Mouse (Mus musculus): ENCODE results near the gene Nusap1. TPM values are rescaled to one million over a fixed set of nuclear protein-coding genes. Genes with fewer than 3 reads are reported as not detected.
"Not testable (repeated sequence)": the region's sequence is repeated elsewhere in the genome, so short reads cannot be mapped to it uniquely, and the experiment has no call there.

The Nusap1 gene
- polyA plus RNA-seq (2017; shearing (Covaris generic)): 10 to 100 TPM in 1 of 2 experiments, 1 to 10 TPM in 1; 7.6 to 15.0 TPM

- ATAC-seq: peak; percentile 99
Measured at GRCm38 (mm10) chr2:119618199-119618982, at the start of gene Nusap1, which contains the start of gene Oip5. Gene Nusap1 (plus strand): TSS chr2:119618298. Gene Oip5 (minus strand): TSS chr2:119618469.

- ATAC-seq: no peak
Measured at GRCm38 (mm10) chr2:119572471-119572870, 45.6 kb upstream of the Nusap1 start.

DNA sequence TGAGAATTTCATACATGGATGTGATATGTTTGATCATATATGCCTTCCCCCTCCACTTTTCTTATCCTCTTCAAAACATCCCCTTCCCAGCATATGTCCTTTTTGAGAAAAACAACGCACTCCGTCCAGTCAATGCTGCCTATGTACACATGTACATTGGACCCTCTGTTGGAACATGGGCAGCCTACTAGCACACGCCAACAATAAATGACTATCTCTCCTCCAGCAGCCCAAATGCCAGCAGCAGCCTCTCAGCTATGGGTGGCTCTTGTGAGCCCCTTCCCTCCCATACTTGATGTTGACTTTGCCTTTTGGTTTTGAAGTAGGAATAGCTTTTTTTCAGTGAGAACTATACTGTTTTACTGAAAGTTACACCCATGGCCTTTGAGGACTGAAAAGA lies 36.5 kb upstream of the Nusap1 start:
- ATAC-seq: no peak

- no peak for ATAC-seq
Measured at GRCm38 (mm10) chr2:119583439-119583838, 34.7 kb upstream of the Nusap1 start.

GRCm38 (mm10) chr2:119584282-119584681 lies 33.8 kb upstream of the Nusap1 start:
- ATAC-seq: no peak

DNA sequence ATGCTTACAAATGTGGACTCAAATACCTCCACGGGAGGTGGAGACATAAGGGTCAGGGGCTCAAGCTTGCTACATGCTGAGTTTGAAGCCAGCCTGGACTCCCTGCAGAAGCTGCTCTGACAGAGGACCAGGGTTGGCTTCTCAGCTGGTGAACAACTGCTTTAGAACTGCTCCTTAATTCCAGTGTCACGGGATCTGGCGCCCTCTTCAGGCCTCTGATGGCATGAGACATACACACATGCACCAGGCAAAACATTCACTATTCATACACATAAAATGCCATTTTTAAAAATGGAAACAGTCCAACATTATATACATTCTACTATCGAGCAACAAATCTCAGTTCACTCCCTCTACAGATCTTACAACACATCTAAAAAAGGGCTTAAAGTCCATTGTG lies 30.7 kb upstream of the Nusap1 start:
- peak; percentile 85 for ATAC-seq

DNA sequence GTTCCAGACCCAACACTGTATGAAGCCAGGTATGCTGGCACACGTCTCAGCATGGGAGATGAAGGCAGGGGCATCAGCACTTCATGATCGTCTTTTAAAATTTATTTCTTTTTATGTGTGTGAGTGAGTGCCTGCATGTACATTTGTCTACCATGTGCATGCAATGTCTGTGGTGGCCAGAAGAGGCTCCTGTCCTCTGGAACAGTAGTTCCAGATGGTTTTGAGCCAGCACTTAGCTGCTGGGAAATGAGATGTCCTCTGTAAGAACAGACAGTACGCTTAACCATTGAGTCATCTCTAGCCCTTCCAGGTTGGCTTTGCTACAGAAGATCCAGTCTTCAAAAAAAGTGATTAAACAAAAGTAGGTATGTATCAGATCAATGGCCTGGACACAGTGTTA lies 26.9 kb upstream of the Nusap1 start:
- no peak for ATAC-seq

DNA sequence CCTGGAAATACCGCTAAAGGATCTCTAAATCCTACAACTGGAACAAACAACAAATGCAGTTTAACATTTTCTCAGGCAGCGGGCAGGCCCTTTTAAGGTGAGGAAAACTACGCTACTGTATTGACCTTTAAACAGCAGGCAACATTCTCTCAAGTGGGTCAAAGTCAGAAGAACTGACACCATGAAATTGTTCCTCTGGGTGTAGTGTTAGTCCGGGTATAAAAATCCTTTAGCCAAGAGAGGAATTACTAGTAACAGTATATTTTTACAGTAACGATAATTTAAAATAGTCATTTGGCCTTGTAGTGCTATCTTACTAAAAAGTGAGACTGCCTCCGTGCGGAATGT lies 24.4 kb upstream of the Nusap1 start:
- ATAC-seq: peak; percentile 5

DNA sequence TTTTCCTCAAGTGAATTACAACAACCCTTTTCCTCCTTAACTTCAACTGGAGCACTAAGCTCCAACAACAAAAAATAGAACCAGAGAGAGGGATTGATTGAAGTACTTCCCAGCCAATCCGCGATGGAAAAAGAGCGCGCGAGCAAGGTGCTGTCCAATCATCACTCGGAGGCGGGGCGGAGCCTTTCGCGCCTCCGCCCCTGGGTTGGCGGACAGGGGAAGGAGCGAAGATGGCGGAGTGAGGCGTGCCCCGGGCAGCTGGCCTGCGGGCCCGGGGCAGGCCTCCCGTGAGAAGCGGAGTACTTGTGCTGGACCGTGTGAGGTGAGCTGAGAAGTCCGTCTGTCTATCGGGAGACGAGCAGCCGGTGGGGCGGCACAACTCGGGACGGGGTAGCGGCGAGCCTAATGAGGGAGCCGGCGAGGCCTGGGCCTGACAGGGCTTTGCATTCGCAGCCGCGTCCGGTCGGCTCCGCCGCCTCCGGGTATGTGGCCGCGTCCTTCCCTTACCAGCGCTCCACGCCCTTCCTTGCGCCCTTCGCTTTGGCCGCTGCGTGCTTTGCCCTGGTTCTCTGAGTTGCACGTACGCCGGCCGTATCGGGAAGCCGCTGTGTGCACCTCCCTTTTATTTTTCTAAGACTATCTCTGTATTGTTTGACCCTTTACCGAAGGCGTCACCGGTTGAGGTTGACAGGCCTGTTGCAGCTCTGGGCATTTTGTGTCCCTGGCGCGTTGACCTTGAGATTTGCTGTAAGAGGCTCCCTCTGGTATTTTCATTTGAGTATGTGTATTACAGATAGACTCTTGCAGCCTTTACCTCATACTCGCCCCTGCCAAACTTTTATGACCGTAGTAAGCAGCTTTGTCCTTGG lies 23.8 kb upstream of the Nusap1 start:
- ATAC-seq: peak; percentile 99

- no peak for ATAC-seq
Measured at GRCm38 (mm10) chr2:119595308-119595707, 22.8 kb upstream of the Nusap1 start.

DNA sequence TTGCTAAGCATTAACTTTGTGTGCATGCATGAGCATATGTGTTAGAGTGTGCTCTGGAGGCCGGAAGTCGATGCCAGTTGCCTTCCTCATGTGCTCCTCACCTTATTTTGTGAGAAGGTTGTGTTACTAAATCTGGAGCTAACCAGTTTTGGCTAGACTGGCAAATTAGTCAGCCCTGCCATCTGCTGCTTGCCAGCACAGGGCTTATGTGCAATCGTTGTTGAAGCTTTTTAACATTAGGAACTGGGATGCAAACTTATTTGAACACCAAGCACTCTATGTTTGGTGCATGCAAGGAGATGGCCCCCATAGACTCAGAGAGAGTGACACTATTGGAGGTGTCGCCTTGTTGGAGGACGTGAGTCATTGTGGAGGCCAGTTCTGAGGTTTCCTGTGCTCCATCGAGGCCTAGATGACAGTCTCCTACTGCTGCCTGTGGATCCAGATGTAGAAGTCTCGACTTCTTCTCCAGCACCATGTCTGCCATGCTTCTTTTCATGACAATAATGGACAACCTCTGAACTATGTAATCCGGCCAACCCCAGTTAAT lies 21.2 kb upstream of the Nusap1 start:
- ATAC-seq: no peak

GRCm38 (mm10) chr2:119601027-119601426 lies 17.1 kb upstream of the Nusap1 start:
- ATAC-seq: no peak

- ATAC-seq: not testable (repeated sequence)
Measured at GRCm38 (mm10) chr2:119601575-119601974, 16.5 kb upstream of the Nusap1 start.

- ATAC-seq: no peak
Measured at GRCm38 (mm10) chr2:119602488-119602887, 15.6 kb upstream of the Nusap1 start.

GRCm38 (mm10) chr2:119603909-119604308 lies 14.2 kb upstream of the Nusap1 start:
- no peak for ATAC-seq

GRCm38 (mm10) chr2:119605361-119605973 lies 12.6 kb upstream of the Nusap1 start:
- no peak for ATAC-seq

- no peak for ATAC-seq
Measured at GRCm38 (mm10) chr2:119607023-119607422, 11.1 kb upstream of the Nusap1 start.

- ATAC-seq: no peak
Measured at GRCm38 (mm10) chr2:119617841-119618198, 278 bp upstream of the Nusap1 start.

- not testable (repeated sequence) for ATAC-seq
Measured at GRCm38 (mm10) chr2:119619002-119619401, 904 bp downstream of the Nusap1 start.

- no peak for ATAC-seq
Measured at GRCm38 (mm10) chr2:119621302-119621701, 3.2 kb downstream of the Nusap1 start.

DNA sequence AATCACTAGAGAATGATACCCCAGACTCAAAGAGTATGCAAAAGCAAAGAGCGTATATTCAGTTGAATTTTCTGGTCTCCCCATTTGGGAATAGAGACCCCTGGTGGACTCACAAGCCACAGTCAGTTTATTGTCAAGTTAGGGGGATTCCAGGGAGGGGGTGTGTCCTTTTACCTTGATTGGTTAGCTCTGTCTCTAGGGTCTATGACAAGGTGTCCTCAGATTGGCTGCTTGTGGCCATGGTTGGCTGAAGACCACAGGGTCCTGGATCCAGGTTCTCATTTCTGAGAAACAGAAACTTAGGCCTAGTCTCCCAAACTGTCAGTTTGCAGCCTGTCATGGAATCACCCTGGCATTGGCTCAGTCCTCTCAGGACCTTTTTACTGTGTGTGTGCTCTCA lies 18.7 kb downstream of the Nusap1 start:
- no peak for ATAC-seq

DNA sequence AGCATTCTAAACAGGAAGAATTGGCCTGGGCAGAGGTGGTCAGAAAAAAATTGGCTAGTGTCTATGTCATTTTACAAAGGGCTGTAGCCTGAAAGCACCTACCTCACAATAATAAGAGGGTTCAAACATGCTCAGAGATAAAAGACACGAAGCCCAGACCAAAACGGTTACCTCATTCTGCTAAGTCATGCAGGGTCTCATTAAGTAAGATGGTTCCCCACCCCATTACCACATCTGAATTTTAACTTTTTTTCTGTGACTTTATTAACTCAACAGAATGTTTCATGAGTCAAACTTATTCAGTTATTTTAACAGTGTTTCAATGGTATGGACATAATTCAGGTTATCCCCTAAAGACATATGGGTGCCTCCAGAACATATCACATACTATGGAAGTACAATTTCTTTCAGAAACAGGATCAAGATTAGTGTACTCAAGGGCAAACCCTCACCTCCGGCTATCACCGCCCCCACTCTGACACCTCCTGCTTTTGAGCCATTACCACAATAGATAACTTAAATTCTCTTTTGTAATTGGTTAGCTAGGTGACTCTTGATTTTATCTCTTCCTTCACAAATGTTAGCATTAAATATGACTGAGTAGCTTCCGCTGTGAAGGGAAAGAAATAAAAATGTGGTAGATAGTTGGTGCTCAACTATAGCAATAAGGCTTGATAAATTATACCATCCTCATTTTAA lies 23.3 kb downstream of the Nusap1 start:
- peak; percentile 86 for ATAC-seq
